Mouse (Mus musculus): ENCODE results near the gene Pcnp.
A peak's percentile ranks its signal among the peaks of the same experiment; 100 is the strongest.

DNA sequence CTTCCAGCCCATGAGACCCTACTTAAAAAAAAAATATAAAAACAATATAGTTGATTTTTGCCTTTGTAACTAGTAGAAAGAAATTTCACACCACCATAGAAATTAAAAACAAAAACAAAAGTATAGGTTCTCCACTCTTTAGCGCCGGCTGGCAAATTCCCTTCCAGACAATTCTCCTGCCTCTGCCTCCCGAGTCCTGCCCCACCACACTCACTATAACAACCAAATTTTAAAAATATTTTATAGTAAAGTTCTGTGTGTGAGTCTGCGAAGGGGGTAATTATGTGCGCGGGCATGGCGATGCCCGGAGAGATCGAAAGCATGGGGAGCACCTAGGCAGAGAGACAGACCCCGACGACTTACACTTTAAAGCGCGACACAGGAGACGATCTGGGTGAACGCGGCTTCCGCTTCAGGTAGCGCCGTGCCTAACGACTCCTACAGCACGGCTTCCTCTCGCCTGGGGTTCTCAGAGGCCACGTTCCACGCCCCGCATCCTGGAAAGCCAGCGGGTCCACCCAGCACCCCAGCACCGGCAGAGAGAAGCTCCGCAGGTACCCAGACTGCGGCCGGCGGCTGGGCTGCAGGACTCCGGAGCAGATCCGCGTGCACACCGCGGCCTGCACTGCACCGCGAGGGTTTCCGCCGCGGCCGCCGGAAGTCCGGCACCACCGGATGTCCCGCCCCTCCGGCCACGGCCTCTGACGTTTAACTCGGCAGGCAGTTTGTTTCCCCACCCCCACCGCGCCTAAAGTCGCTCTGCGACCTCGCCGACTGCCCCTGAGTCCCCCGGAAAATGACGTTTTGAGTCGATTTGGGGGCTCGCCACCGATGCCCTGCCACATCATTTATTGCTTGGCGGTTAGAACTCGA is 7.8 kb upstream of the Pcnp start, which contains the start of gene Trmt10c:
- TF ChIP-seq CTCF (IDR thresholded peaks at IDR 0.05; ENCODE audit: borderline replicate concordance, insufficient read depth, low read length) (no peak), POLR2A (IDR thresholded peaks at IDR 0.05; ENCODE audit: low read depth, low read length) (peak; percentile 87)

Measured in embryonic fibroblast, embryonic 13.5 days (primary cell).